Mouse (Mus musculus): Measurements from ENCODE around the gene Cdc37l1. TPM values are rescaled to one million over a fixed set of nuclear protein-coding genes. Genes with fewer than 3 reads are reported as not detected.
"Not testable (repeated sequence)": the region's sequence is repeated elsewhere in the genome, so short reads cannot be mapped to it uniquely, and the experiment has no call there.

Cdc37l1 gene
- polyA plus RNA-seq, 1 experiment = 32.0 TPM

DNA sequence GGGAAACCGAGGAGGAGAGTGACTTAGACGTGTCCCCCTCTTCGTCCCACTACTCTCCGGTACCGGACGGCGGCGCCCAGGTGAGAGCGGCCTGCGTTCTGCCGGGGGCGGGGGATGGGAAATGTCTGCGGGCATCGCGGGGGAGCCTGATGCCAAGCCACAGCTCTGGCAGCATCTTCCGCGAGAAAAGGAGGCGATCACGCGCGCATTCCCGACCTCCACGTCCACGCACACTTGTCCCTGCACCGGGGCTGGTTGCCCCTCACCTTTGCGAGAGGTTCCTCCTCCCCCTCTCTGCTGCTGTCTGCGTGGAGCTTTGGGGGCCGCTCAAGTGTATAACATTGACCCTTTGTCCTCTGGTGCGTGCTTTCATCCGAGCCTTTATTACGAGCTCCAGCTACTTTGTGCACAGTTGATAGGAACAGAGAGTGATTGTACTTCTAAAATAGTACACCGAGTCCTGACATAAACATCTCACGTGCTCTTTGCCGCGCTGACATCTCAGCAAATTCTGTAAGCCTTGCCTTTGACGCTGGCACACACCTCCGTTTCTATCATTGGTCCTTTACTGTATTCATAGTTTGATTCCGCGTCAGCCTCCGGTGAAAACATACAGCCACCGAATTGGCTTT is 554 bp downstream of the Cdc37l1 start:
- Histone ChIP-seq H3K4me3 (replicated peaks; ENCODE audit: control insufficient read depth, low read depth, low read length) (peak overlapping the region; percentile 95), H3K4me1 (ENCODE audit: control insufficient read depth, insufficient read depth, low read length) (peaks cover 1% of the 10 kb centered on the region), H3K27ac (ENCODE audit: control insufficient read depth, insufficient read depth, low read depth, low read length, poor library complexity) (peak overlapping the region; percentile 91)
- TF ChIP-seq CTCF (IDR thresholded peaks at IDR 0.05; ENCODE audit: control insufficient read depth, insufficient read depth, low read length) (no peak), POLR2A (IDR thresholded peaks at IDR 0.05; ENCODE audit: borderline replicate concordance, control insufficient read depth, low read depth, low read length) (no peak)
- 1% methylated on average over 41 of the region's 41 CpGs for WGBS

DNA sequence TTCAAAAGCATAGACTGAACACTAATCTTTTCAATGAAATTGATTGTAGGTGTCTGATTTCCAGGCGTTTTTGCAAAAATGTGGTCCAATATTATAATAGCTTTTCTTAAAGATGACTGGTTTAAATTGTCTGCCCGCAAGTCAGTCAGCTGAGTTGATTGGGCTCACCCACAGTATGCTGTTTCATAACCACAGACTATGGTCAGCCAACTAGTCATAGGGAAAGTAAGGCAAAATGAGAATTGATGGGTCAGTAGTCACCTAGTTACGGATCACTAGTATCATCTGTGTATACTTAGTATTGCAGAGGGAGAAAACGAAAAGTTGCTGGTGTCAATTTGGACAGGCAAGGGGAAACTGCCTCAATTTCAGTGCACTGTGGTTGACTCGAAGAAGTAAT is 1.2 kb downstream of the Cdc37l1 start:
- 41% methylated on average over 5 of the region's 5 CpGs for WGBS
- TF ChIP-seq CTCF (IDR thresholded peaks at IDR 0.05; ENCODE audit: control insufficient read depth, insufficient read depth, low read length) (no peak), POLR2A (IDR thresholded peaks at IDR 0.05; ENCODE audit: borderline replicate concordance, control insufficient read depth, low read depth, low read length) (no peak)

DNA sequence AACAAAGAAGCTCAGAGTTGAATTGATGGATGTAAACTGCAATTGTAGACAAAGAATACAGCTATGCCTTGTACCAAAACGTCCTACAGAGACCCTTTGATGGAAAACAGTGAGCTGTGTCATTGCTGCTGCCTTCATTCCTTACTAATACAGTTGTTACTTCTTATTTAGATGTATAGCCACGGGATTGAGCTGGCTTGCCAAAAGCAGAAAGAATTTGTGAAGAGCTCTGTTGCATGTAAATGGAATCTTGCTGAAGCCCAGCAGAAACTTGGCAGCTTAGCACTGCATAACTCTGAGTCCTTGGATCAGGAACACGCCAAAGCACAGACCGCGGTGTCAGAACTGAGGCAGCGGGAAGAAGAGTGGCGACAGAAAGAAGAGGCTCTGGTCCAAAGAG is 4.7 kb downstream of the Cdc37l1 start:
- Histone ChIP-seq H3K27ac (ENCODE audit: control insufficient read depth, insufficient read depth, low read depth, low read length, poor library complexity) (no peak overlapping the region), H3K4me3 (replicated peaks; ENCODE audit: control insufficient read depth, low read depth, low read length) (no peak overlapping the region), H3K4me1 (ENCODE audit: control insufficient read depth, insufficient read depth, low read length) (peaks cover 3% of the 10 kb centered on the region)
- TF ChIP-seq POLR2A (IDR thresholded peaks at IDR 0.05; ENCODE audit: borderline replicate concordance, control insufficient read depth, low read depth, low read length) = no peak
- no peak for TF ChIP-seq CTCF (IDR thresholded peaks at IDR 0.05; ENCODE audit: control insufficient read depth, insufficient read depth, low read length)
- 87% methylated on average over 7 of the region's 7 CpGs for WGBS

More for the DNA sequence above, 1.2 kb downstream of the Cdc37l1 start:
- H3K4me1 ChIP-seq (ENCODE audit: control insufficient read depth, insufficient read depth, low read length) = peaks cover 3% of the 10 kb centered on the region
- no peak overlapping the region for H3K27ac ChIP-seq (ENCODE audit: control insufficient read depth, insufficient read depth, low read depth, low read length, poor library complexity)
- no peak overlapping the region for H3K4me3 ChIP-seq (replicated peaks; ENCODE audit: control insufficient read depth, low read depth, low read length)

DNA sequence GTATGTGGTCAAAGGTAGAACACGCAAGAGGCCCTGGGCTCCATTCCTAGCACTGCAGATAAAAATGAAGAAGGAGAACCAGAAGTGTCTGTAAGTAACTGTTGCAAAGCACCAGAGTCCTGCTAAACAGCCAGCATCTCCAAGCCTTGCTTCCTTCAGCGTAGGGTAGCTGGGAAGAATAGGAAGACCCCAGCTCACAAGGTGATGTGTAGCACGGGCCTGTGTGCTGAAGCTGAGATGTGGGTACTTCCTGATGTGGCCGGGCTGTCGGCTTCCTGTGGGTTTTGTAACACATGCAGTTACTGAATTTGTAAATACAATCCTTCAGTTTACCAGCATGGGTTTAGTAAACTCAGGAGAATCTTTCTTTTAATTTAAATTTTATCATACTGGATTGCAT is 5.2 kb downstream of the Cdc37l1 start:
- H3K27ac ChIP-seq (ENCODE audit: control insufficient read depth, insufficient read depth, low read depth, low read length, poor library complexity) = no peak overlapping the region
- 29% methylated on average over 5 of the region's 5 CpGs for WGBS
- no peak overlapping the region for H3K4me3 ChIP-seq (replicated peaks; ENCODE audit: control insufficient read depth, low read depth, low read length)
- peaks cover 3% of the 10 kb centered on the region for H3K4me1 ChIP-seq (ENCODE audit: control insufficient read depth, insufficient read depth, low read length)
- TF ChIP-seq CTCF (IDR thresholded peaks at IDR 0.05; ENCODE audit: control insufficient read depth, insufficient read depth, low read length) = no peak

DNA sequence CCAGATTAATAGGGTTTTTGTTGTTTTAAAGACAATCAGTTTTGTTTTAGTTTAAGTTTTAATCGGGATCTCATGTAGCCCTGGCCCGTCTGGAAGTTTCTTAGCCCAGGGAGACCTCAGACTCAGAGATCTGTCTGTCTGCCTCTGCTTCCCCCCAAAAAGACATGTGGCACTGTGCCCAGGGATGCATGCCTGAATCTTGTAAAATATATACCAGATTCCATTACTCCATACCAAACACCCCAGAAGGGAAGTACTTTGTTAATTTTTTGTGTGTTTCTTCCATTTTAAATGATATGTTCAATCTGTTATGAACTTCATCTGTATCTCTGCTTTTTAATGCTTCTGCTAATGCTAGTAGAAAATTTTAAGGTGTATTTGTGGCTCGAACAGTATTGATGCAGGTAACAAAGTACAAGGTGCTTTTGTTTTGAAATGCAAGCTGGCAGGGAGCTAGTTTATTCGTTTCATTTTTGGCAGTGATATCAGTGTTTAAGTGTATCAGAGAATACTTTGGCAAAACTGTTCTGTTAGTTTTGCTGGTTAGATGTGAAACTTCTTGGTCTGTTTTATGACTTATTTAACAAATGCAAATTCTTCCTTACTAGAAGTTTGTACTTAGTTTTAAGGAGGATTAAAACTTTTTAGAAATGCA is 8.0 kb downstream of the Cdc37l1 start:
- TF ChIP-seq POLR2A (IDR thresholded peaks at IDR 0.05; ENCODE audit: borderline replicate concordance, control insufficient read depth, low read depth, low read length) (no peak), CTCF (IDR thresholded peaks at IDR 0.05; ENCODE audit: control insufficient read depth, insufficient read depth, low read length) (no peak)
- Histone ChIP-seq H3K4me3 (replicated peaks; ENCODE audit: control insufficient read depth, low read depth, low read length) (no peak overlapping the region), H3K4me1 (ENCODE audit: control insufficient read depth, insufficient read depth, low read length) (peaks cover 3% of the 10 kb centered on the region), H3K27ac (ENCODE audit: control insufficient read depth, insufficient read depth, low read depth, low read length, poor library complexity) (no peak overlapping the region)
- 83% methylated on average over 4 of the region's 4 CpGs for WGBS

DNA sequence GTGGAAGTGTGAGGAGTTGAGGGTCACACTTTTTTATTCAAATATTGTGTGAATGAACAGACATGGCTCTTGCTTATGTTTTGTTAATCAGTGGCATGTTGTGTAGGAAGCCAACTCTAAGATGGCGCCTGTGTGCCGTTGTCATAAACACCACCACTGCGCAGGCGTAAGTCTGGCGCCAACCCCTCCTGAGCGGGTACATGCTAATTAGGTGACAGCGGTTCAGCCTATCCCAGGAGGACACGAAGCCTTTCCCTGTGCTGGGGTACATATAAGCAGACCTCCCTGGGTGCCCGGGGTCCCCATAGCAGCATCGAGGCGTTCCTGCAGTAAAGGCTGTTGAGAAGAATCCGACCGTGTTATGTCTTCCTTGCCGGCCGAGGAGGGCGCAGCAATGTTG is 10.2 kb downstream of the Cdc37l1 start:
- 94% methylated on average over 16 of the region's 16 CpGs for WGBS
- not testable (repeated sequence) for H3K4me1 ChIP-seq (ENCODE audit: control insufficient read depth, insufficient read depth, low read length); H3K4me3 ChIP-seq (replicated peaks; ENCODE audit: control insufficient read depth, low read depth, low read length); H3K27ac ChIP-seq (ENCODE audit: control insufficient read depth, insufficient read depth, low read depth, low read length, poor library complexity)

DNA sequence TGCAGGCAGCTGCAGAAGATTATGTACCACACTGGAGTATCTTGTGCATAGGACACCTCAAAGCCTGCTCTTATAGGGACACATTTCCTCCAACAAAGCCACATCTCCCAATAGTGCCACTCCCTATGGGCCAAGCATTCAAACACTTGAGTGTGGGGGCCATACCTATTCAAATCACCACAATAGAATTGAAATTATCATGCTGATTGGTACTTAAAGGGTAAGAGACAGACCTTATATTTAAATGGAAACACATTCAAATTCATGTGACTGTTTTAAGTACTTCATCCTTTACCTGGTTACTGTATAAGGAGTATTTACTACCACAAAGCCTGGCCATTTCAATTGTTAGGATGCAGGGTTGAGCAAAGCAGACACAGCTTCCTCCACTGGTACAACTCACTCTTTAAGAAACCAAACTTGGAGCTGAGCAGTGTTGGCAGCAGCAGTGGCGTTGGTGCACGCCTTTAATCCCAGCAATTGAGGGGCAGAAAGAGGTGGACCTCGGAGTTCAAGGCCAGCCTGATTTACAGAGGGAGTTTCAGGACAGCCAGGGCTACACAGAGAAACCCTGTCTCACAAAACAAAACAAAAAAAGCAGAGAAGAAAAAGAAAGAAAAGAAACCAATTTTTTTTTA is 18.0 kb downstream of the Cdc37l1 start:
- H3K4me1 ChIP-seq (ENCODE audit: control insufficient read depth, insufficient read depth, low read length) = no peaks in the 10 kb centered on the region; the same call in 1 of the 2 replicates
- H3K4me3 ChIP-seq (replicated peaks; ENCODE audit: control insufficient read depth, low read depth, low read length) = no peak overlapping the region
- H3K27ac ChIP-seq (ENCODE audit: control insufficient read depth, insufficient read depth, low read depth, low read length, poor library complexity) = no peak overlapping the region
- no peak for TF ChIP-seq CTCF (IDR thresholded peaks at IDR 0.05; ENCODE audit: control insufficient read depth, insufficient read depth, low read length)
- TF ChIP-seq POLR2A (IDR thresholded peaks at IDR 0.05; ENCODE audit: borderline replicate concordance, control insufficient read depth, low read depth, low read length) = no peak
- 90% methylated on average over 3 of the region's 3 CpGs for WGBS

DNA sequence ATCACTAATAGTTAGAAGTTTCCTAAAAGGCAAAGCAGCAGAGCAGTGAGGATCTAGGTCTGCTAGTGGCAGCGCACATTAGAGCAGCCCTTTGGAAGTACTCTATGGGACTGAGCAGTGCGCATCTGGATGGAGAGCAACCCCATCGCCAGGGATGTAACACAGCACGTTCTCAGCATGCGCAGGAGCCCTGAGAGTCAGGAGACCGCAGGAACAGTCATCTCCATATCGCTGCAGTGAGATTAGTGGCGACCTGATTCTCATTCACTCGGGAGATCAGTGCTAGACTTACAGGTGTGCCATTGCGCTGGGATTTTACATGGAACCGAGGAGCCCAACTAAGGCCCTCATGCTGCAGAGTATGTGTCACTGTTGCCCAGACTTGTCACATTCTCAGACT is 18.9 kb downstream of the Cdc37l1 start:
- Histone ChIP-seq H3K4me3 (replicated peaks; ENCODE audit: control insufficient read depth, low read depth, low read length) (no peak overlapping the region), H3K27ac (ENCODE audit: control insufficient read depth, insufficient read depth, low read depth, low read length, poor library complexity) (no peak overlapping the region), H3K4me1 (ENCODE audit: control insufficient read depth, insufficient read depth, low read length) (no peaks in the 10 kb centered on the region; the same call in 1 of the 2 replicates)
- TF ChIP-seq POLR2A (IDR thresholded peaks at IDR 0.05; ENCODE audit: borderline replicate concordance, control insufficient read depth, low read depth, low read length) = no peak
- TF ChIP-seq CTCF (IDR thresholded peaks at IDR 0.05; ENCODE audit: control insufficient read depth, insufficient read depth, low read length) = no peak
- WGBS = 93% methylated on average over 11 of the region's 11 CpGs

Data from bone marrow, adult 2 months (tissue).